9 mouse cellular contexts compared by ENCODE assay signal in genomic region chr7:144894191-144894590, GRCm38 (mm10). TPM values are rescaled to one million over a fixed set of nuclear protein-coding genes. Genes with fewer than 3 reads are reported as not detected.
DNase-seq lines count a peak whose midpoint lies in the region; ATAC-seq and TF ChIP-seq lines count a peak whose summit lies in the region.
"Had no signal": no experiment of that assay in that cellular context is flagged by ENCODE, and none has a peak within 500 bp of the region (broad histone marks: within the 10 kb centered on the region; RNA-seq: fewer than 3 reads in every experiment).

No protein-coding gene starts in this region.

- no peaks in the 10 kb centered on the region for H3K36me3 ChIP-seq in heart, adult 2 months (ENCODE audit: control insufficient read depth, insufficient read depth, low read length)
- H3K36me3 ChIP-seq in embryonic facial prominence, embryonic 14.5 days (ENCODE audit: control insufficient read depth, insufficient read depth, low read length) = no peaks in the 10 kb centered on the region
- H3K36me3 ChIP-seq in liver, embryonic 14.5 days (replicated peaks; ENCODE audit: control insufficient read depth, insufficient read depth, low read depth) = no peaks in the 10 kb centered on the region

- TF ChIP-seq EP300 in heart, adult 2 months (IDR thresholded peaks at IDR 0.05; ENCODE audit: insufficient read depth, low read depth, low read length) = no peak
- TF ChIP-seq EP300 in liver, embryonic 14.5 days (IDR thresholded peaks at IDR 0.05; ENCODE audit: low read depth) = no peak

- H3K27me3 ChIP-seq in heart, adult 2 months (ENCODE audit: control insufficient read depth, insufficient read depth, low read length) = 0 out of 2 replicates have a peak, but pooled peaks cover 7% of the 10 kb centered on the region
- H3K27me3 ChIP-seq in embryonic facial prominence, embryonic 14.5 days (replicated peaks; ENCODE audit: control insufficient read depth, insufficient read depth, low read length) = peaks cover 56% of the 10 kb centered on the region
- peaks cover 51% of the 10 kb centered on the region for H3K27me3 ChIP-seq in liver, embryonic 14.5 days (ENCODE audit: control insufficient read depth, insufficient read depth, low read length)

- no peak overlapping the region for H3K4me3 ChIP-seq in heart, adult 2 months
- H3K4me3 ChIP-seq in embryonic facial prominence, embryonic 14.5 days (ENCODE audit: low read depth, low read length) = no peak overlapping the region
- no peak overlapping the region for H3K4me3 ChIP-seq in liver, embryonic 14.5 days (ENCODE audit: insufficient read depth in 1 of 2, low read depth in 2 of 2, low read length in 2 of 2)

- intact Hi-C loops in heart, adult 2 months (cut with DNase I) = loop anchor here (1.0 to 5.0 kb wide), 4 partner anchors 47 to 308 kb away; partner anchors contain the start of gene Fgf4

- TF ChIP-seq POLR2A in heart, adult 2 months (IDR thresholded peaks at IDR 0.05; ENCODE audit: insufficient read depth, low read depth, low read length) = no peak

- H3K27ac ChIP-seq in heart, adult 2 months = no peak overlapping the region
- no peak overlapping the region for H3K27ac ChIP-seq in embryonic facial prominence, embryonic 14.5 days (replicated peaks; ENCODE audit: low read depth, low read length)
- no peak overlapping the region for H3K27ac ChIP-seq in liver, embryonic 14.5 days

- peak in 1 of 2 experiments; percentile 27 for DNase-seq in heart, adult 2 months
- no peak for DNase-seq in heart, adult 9 months (ENCODE audit: low spot score in 2 of 2)
- peak; percentile 68 for DNase-seq in right cerebral cortex, postnatal 4 days
- DNase-seq in right cerebral cortex, adult 18-20 months = no peak
- peak; percentile 70 for DNase-seq in embryonic facial prominence, embryonic 14.5 days (ENCODE audit: low spot score)
- no peak for DNase-seq in liver, embryonic 14.5 days (ENCODE audit: low read depth in 3 of 3, low spot score in 3 of 3)
- no peak for DNase-seq in ovary, adult 18-20 months (ENCODE audit: low spot score)

- 12% methylated on average over 5 of the region's 5 CpGs for WGBS in heart, adult 2 months
- WGBS in embryonic facial prominence, embryonic 14.5 days = 3% methylated on average over 5 of the region's 5 CpGs
- WGBS in liver, embryonic 14.5 days (ENCODE audit: insufficient replicate concordance) = 11% methylated on average over 5 of the region's 5 CpGs

- no peaks in the 10 kb centered on the region for H3K4me1 ChIP-seq in heart, adult 2 months (ENCODE audit: control insufficient read depth, insufficient read depth, low read length)
- peaks cover 5% of the 10 kb centered on the region for H3K4me1 ChIP-seq in embryonic facial prominence, embryonic 14.5 days (ENCODE audit: control insufficient read depth, insufficient read depth, low read length)
- no peaks in the 10 kb centered on the region for H3K4me1 ChIP-seq in liver, embryonic 14.5 days (replicated peaks; ENCODE audit: control insufficient read depth in 2 of 2, insufficient read depth in 2 of 2, low read length in 1 of 2)

- peak; percentile 70 for TF ChIP-seq CTCF in heart, adult 2 months (IDR thresholded peaks at IDR 0.05)
- TF ChIP-seq CTCF in liver, embryonic 14.5 days (IDR thresholded peaks at IDR 0.05; ENCODE audit: low read depth) = peak; percentile 48

- ATAC-seq in embryonic facial prominence, embryonic 14.5 days (ENCODE audit: low read depth) = no peak
- no peak for ATAC-seq in liver, embryonic 14.5 days (ENCODE audit: insufficient read depth)
- ATAC-seq in monocyte, adult 5-6 weeks (replicated peaks; ENCODE audit: insufficient number of reproducible peaks, low FRiP score, low TSS enrichment, poor library complexity, severe bottlenecking) = no peak

- H3K79me2 ChIP-seq in heart, adult 2 months (replicated peaks; ENCODE audit: control insufficient read depth, insufficient read depth, low read length) = no peaks in the 10 kb centered on the region

- 0 out of 2 replicates have a peak overlapping the region, but pooled peaks have one; percentile 87 for H3K4me2 ChIP-seq in embryonic facial prominence, embryonic 14.5 days (ENCODE audit: low read depth, low read length)
- no peak overlapping the region for H3K4me2 ChIP-seq in liver, embryonic 14.5 days (ENCODE audit: low read depth)

- H3K9ac ChIP-seq in heart, adult 2 months (ENCODE audit: low read depth, low read length) = no peak overlapping the region
- no peak overlapping the region for H3K9ac ChIP-seq in embryonic facial prominence, embryonic 14.5 days (ENCODE audit: low read depth, low read length)
- H3K9ac ChIP-seq in liver, embryonic 14.5 days (replicated peaks) = no peak overlapping the region

- H3K9me3 ChIP-seq in embryonic facial prominence, embryonic 14.5 days (ENCODE audit: control insufficient read depth, low read length) = no peaks in the 10 kb centered on the region
- no peaks in the 10 kb centered on the region for H3K9me3 ChIP-seq in liver, embryonic 14.5 days (ENCODE audit: control insufficient read depth, low read length)

RNA-seq across cellular contexts. Expression of gene Fgf15, which starts 2.1 kb away (rescaled TPM):
- total RNA-seq in heart, adult 2 months (2021) = not detected
- not detected in 2 replicates for polyA plus RNA-seq in heart, adult 2 months (2012; rRNA removed)
- 0.42 and 5.3 TPM in 2 replicates for polyA plus RNA-seq in embryonic facial prominence, embryonic 14.5 days (2014; fragmentation: Nextera tagmentation; extraction: Ambion mirVana)
- polyA plus RNA-seq in liver, embryonic 14.5 days (2012; rRNA removed) = 0.02 and 0.09 TPM in 2 replicates
- not detected in 2 replicates for polyA plus RNA-seq in liver, embryonic 14.5 days (2014; fragmentation: Nextera tagmentation; extraction: Ambion mirVana)
- total RNA-seq in monocyte, adult 5-6 weeks (2017) = not detected in 3 replicates
- total RNA-seq: heart, postnatal 14 days had no signal

RNA-seq across cellular contexts. Expression of gene LTO1, which starts 20.7 kb away (rescaled TPM):
- 10 to 100 TPM; 12.5 to 13.1 TPM for total RNA-seq in heart, adult 2 months (2021)
- polyA plus RNA-seq in heart, adult 2 months (2012; rRNA removed) = 12.1 and 15.7 TPM in 2 replicates
- polyA plus RNA-seq in embryonic facial prominence, embryonic 14.5 days (2014; fragmentation: Nextera tagmentation; extraction: Ambion mirVana) = 19.3 and 21.0 TPM in 2 replicates
- 6.9 and 11.7 TPM in 2 replicates for polyA plus RNA-seq in liver, embryonic 14.5 days (2012; rRNA removed)
- polyA plus RNA-seq in liver, embryonic 14.5 days (2014; fragmentation: Nextera tagmentation; extraction: Ambion mirVana) = 6.4 and 6.7 TPM in 2 replicates
- total RNA-seq in monocyte, adult 5-6 weeks (2017) = 31.6 to 57.8 TPM (median 50.1 TPM) in 3 replicates

RNA-seq across cellular contexts. Expression of gene Ccnd1, which starts 45.5 kb away (rescaled TPM):
- 10 to 100 TPM; 28.3 to 43.6 TPM for total RNA-seq in heart, adult 2 months (2021)
- polyA plus RNA-seq in heart, adult 2 months (2012; rRNA removed) = 27.3 and 31.4 TPM in 2 replicates
- 137 and 146 TPM in 2 replicates for polyA plus RNA-seq in embryonic facial prominence, embryonic 14.5 days (2014; fragmentation: Nextera tagmentation; extraction: Ambion mirVana)
- polyA plus RNA-seq in liver, embryonic 14.5 days (2012; rRNA removed) = 14.6 and 16.7 TPM in 2 replicates
- 25.4 and 27.7 TPM in 2 replicates for polyA plus RNA-seq in liver, embryonic 14.5 days (2014; fragmentation: Nextera tagmentation; extraction: Ambion mirVana)
- total RNA-seq in monocyte, adult 5-6 weeks (2017) = 1.1 to 5.5 TPM (median 1.7 TPM) in 3 replicates

RNA-seq across cellular contexts. Expression of gene Fgf4, which starts 47.0 kb away (rescaled TPM):
- total RNA-seq in heart, adult 2 months (2021) = not detected
- not detected in 2 replicates for polyA plus RNA-seq in heart, adult 2 months (2012; rRNA removed)
- 1.0 TPM in 2 replicates for polyA plus RNA-seq in embryonic facial prominence, embryonic 14.5 days (2014; fragmentation: Nextera tagmentation; extraction: Ambion mirVana)
- not detected in 2 replicates for polyA plus RNA-seq in liver, embryonic 14.5 days (2012; rRNA removed)
- polyA plus RNA-seq in liver, embryonic 14.5 days (2014; fragmentation: Nextera tagmentation; extraction: Ambion mirVana) = not detected in 2 replicates
- total RNA-seq in monocyte, adult 5-6 weeks (2017) = not detected in 3 replicates
- total RNA-seq: heart, postnatal 14 days had no signal

RNA-seq across cellular contexts. Expression of gene Fgf3, which starts 56.3 kb away (rescaled TPM):
- total RNA-seq in heart, adult 2 months (2021) = not detected
- not detected in 2 replicates for polyA plus RNA-seq in heart, adult 2 months (2012; rRNA removed)
- polyA plus RNA-seq in embryonic facial prominence, embryonic 14.5 days (2014; fragmentation: Nextera tagmentation; extraction: Ambion mirVana) = 0.88 and 0.97 TPM in 2 replicates
- polyA plus RNA-seq in liver, embryonic 14.5 days (2012; rRNA removed) = 0.10 TPM in 2 replicates
- polyA plus RNA-seq in liver, embryonic 14.5 days (2014; fragmentation: Nextera tagmentation; extraction: Ambion mirVana) = 0.10 and 0.13 TPM in 2 replicates
- total RNA-seq in monocyte, adult 5-6 weeks (2017) = 2.0 TPM in 1 of 3 replicates, not detected in the others
- total RNA-seq: heart, postnatal 14 days had no signal

Comparison
In these comparisons a context has a peak if more than half of its experiments do, and no peak if none do; other contexts are left out.
1. DNase-seq: peak in right cerebral cortex, postnatal 4 days (single experiment) and embryonic facial prominence, embryonic 14.5 days (single experiment); none in heart, adult 9 months (0 of 2), right cerebral cortex, adult 18-20 months (single experiment), liver, embryonic 14.5 days (0 of 3) and ovary, adult 18-20 months (single experiment).